Mouse (Mus musculus): ENCODE data around the gene Carm1.

GRCm38 (mm10) chr9:21625342-21626339 lies 78.9 kb downstream of the Carm1 start:
- TF ChIP-seq TCF12 (IDR thresholded peaks at IDR 0.05; ENCODE audit: insufficient read depth, poor library complexity, severe bottlenecking) (peak; percentile 60), POLR2A (IDR thresholded peaks at IDR 0.05; ENCODE audit: insufficient read length, low read depth) (no peak), REST (IDR thresholded peaks at IDR 0.05; ENCODE audit: insufficient read depth, insufficient read length) (no peak), POLR2AphosphoS2 (IDR thresholded peaks at IDR 0.05; ENCODE audit: insufficient read length, low read depth) (no peak), MAX (IDR thresholded peaks at IDR 0.05; ENCODE audit: low read depth) (no peak), E2F4 (IDR thresholded peaks at IDR 0.05; ENCODE audit: insufficient read depth) (no peak), USF1 (IDR thresholded peaks at IDR 0.05; ENCODE audit: low read depth) (no peak), TCF3 (IDR thresholded peaks at IDR 0.05; ENCODE audit: insufficient read length, low read depth) (peak; percentile 47), CEBPB (IDR thresholded peaks at IDR 0.05; ENCODE audit: insufficient read depth, poor library complexity, severe bottlenecking) (no peak)
